Mouse (Mus musculus) adipose tissue, adult 10 weeks (tissue): Measurements from ENCODE around the gene Capn13. TPM values are rescaled to one million over a fixed set of nuclear protein-coding genes. Genes with fewer than 3 reads are reported as not detected.

ENCODE experiments used
- polyA plus RNA-seq: library from polyadenylated mRNA; stranded (reverse); fragments of 350-450 nt; fragmentation: Illumina TruSeq; extraction: RNeasy Lipid Tissue Mini Kit (QIAGEN cat#74804); gene quantifications from one replicate; pipeline ENCODE4 v1.2.3, GENCODE M21; 2014; ENCODE audit warnings: low read depth, low replicate concordance

The Capn13 gene
- 0.47 TPM for polyA plus RNA-seq

GRCm38 (mm10) chr17:73400862-73401261 is at the start of gene Capn13:
Gene Capn13, minus strand, starts transcription at chr17:73400866.

